Mouse (Mus musculus) mouse trophoblast stem cell (cell line): ENCODE results near the gene Rbm17.
"Not testable (repeated sequence)": the region's sequence is repeated elsewhere in the genome, so short reads cannot be mapped to it uniquely, and the experiment has no call there.

Source experiments
- in situ Hi-C, 2 experiments: fragments of 300-500 bp; cut with MseI, MboI; formaldehyde crosslinking; loops; 2 replicates in 1 of 2; 3 replicates in 1 of 2; pipeline ENCODE4 v1.15.1; 2025

Rbm17 gene

DNA sequence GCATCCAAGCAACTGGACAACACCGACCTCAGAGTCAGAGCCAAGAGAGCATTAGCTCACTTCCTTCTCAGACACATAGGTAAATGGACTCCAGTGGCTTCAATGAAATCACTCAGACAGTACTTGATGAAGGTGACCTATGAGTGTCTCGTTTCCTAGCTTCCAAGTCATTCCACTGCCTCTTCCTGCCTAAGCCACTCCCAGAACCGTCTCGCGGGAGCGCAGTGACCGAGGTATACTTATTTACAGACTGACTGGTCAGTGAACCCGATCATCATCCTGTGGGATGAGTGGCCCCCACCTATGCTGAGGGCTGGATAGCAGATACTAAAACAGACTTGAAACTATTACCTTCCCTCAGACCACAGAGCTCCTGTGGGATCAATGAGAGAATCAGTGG, 57.9 kb downstream of the Rbm17 start:
- in situ Hi-C loops: no loop called here

DNA sequence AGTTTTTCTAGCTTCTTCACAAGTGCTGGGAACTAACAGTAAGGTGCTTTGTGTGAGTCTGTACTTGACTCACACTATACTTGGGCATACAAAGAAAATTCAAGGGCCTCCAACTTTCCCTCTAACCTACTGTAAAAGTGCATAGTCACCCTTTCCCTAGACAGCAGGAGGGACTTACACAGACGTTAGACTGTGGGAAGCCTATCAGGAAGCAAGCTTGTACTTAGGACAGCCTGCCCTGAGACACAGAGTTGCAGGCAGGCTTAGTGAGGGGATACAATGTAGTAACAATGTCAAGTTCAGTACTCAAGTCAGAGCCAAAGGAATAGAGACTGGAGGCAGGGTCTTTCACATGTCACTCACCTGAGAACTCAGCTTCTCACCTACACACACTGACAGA, 58.6 kb downstream of the Rbm17 start:
- in situ Hi-C loops: no loop called here

DNA sequence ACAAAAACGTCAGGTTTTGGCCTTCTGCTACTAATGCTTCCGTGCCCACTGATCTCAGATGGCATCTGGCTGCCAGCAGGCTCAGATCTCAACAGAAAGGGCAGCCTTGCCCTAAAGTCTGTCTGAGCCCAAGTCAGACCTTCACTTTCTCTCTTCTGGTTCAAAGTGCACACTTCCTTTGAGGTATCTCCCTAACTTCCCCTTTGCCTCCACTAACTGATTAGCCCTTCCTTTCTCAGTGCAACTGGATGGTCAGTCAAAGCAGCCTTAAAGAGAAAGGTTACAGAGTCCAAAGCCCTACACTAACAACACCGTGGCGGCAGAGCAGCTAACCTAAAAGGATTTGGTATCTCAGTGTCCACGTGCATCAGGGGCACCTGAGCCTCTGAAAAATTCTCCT, 59.6 kb downstream of the Rbm17 start:
- in situ Hi-C loops: no loop called here

DNA sequence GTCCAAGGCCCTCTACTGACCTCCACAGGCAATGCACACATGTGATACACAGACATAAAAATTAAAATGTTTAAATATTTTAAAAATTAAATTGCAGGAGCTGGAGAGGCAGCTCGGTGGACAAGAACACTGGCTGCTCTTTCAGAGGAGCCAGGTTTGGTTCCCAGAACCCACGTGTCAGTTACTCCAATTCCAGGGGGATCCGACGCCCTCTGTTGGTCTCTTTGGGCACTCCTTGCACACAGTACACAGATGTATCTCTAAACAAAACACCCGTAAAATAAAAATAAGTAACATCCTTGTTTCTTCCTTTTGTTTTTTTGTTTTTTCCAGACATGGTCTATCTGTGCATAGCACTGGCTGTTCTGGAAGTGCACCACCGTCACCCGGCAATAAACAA, 60.8 kb downstream of the Rbm17 start:
- in situ Hi-C loops: no loop called here

DNA sequence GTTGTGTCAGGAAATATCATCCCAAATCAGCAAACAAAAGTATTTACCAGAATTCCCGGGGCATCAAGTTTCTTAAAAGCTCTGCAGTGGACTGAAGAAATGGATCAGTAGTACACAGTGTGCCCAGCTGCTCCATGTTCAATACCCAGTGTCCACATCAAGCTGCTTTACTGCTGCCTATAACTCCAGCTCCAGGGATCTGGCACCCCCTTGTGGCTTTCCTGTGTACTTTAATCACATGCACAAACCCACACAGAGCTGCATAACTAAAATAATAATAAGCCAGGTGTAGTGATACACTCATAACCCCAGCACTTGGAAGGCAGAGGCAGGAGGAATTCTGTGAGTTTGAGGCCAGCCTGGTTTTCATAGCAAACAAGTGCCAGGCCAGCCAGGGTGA, 61.3 kb downstream of the Rbm17 start:
- in situ Hi-C loops: no loop called here

DNA sequence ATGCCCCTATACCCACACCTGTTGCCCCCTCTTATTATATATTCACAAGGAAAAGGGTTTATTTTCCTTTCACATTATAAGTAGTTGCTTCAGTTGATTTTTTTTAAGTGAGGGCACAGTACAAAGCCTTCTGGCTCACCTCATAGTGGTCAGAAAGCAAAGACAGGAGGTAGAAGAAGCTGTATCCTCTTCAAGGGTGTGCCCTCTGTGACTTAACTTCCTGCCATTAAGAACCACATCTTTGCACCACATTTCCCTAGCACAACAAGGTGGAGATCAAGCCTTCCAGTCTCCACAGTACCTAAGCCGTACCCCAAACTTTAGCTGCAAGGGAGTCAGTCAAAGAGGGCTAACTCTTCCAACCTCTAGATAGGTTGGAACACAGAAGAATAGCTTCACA, 61.8 kb downstream of the Rbm17 start:
- in situ Hi-C loops: no loop called here

DNA sequence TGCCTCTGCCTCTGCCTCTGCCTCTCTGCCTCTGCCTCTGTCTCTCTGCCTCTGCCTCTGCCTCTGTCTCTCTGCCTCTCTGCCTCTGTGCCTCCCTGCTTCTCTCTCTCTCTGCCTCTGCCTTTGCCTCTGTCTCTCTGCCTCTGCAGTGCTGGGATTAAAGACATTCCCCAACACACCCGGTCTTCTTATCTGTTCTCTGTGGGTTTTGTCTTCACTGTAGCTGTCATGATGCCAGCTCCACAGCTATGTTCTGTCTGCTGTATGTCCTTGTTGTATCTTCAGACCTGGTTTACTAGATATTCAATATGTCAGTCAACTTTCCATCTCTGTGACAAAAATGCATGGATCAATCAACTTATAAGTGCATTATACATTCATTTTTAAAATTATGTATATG, 62.4 kb downstream of the Rbm17 start:
- in situ Hi-C loops: not testable (repeated sequence)

DNA sequence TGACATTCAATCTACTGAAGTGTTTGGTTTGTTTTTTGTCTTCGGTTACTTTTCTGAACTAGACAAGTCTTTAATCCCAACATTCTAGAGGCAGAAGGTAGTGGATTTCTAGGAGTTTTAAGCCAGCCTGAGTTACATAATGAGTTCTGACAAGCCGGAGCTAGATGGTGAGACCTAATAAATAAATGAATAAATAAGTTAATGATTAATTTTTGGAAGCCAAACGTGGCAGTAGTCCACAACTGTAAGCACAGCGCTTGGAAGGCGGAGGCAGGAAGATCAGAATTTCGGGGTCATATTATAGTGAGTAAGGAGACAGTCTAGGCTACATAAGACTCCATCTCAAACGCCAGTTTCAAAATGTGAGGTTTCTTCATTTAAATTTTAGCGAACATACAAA, 68.0 kb downstream of the Rbm17 start:
- in situ Hi-C loops: loop anchor here in 1 of 2 experiments (10.0 kb wide), 1 partner anchor 201 kb away; no protein-coding TSS in a partner anchor
